Mouse (Mus musculus): Measurements from ENCODE around the gene Tnrc6b.

- TF ChIP-seq GATA1 (IDR thresholded peaks at IDR 0.05; ENCODE audit: low read length) (no peak), TAL1 (IDR thresholded peaks at IDR 0.05; ENCODE audit: low read length) (no peak)
Observed at GRCm38 (mm10) chr15:80741836-80742235, 30.7 kb downstream of the Tnrc6b start.

Data from erythroblast, embryonic 14.5 days (primary cell).